Mouse (Mus musculus) neural tube, embryonic 10.5 days (tissue): ENCODE results near the gene Hacl1.
A peak's percentile ranks its signal among the peaks of the same experiment; 100 is the strongest.

Experiments used
- DNase-seq: peaks from one replicate; pipeline ENCODE4 v3.0.0-alpha.2; 2017; ENCODE audit warnings: low spot score; ENCODE audit errors: extremely low spot score

Hacl1 gene

DNA sequence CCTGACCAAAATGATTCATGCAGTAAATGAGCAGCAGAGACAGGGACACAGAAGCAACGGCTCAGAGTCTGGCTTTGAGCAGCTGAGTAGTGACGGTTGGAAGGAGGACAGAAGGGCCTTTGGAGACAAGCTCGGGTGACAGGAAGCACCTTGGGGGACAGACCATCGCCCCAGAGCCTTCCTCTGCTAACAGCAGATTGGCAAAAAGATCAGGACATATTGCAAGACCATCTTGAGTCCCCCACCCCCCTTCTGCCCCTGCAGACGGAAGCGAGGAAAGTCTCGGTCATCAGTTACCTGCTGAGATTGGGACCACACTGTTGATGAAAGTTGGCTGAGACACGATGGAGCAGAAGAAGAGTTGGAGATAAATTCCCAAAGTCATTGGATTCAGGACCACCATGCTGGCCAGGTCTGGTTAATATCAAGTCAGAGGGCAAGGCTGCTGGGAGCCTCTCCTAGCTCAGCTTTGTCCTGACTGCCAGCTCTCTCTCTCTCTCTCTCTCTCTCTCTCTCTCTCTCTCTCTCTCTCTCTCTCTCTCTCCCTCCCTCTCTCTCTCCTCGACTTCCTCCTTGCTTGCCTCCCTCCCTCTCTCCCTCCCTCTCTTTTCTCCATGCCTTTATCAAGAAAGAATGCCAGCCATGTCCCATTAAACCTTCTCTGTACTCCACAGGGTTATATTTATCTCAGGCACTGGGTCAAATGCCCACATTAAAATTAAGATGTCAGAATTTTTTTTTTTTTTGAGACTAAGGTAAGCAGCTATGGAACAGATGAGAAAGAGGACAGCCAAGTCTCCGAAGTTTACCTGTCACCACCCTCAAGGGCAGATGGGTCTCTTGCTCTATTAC, 64.0 kb downstream of the Hacl1 start:
- no peak for DNase-seq

DNA sequence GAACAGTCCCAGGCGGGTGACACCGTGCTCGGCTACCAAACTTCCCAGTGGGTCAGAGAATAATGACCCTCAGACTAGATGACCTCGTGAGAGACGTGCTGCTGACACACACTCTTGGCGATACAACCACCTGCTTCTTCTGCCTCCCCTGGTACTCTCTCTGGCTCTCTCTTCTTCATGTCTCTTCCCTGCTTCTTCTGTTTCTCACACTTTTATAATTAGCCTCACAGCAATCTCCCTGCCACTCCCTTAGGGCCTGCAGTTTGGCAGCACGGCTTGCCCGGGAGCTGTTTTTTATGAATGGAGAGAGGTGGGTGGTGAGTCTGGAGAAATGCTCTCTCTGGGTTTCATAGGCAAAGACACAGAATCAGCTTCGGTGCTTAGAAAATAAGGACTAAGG, 65.2 kb downstream of the Hacl1 start:
- no peak for DNase-seq

DNA sequence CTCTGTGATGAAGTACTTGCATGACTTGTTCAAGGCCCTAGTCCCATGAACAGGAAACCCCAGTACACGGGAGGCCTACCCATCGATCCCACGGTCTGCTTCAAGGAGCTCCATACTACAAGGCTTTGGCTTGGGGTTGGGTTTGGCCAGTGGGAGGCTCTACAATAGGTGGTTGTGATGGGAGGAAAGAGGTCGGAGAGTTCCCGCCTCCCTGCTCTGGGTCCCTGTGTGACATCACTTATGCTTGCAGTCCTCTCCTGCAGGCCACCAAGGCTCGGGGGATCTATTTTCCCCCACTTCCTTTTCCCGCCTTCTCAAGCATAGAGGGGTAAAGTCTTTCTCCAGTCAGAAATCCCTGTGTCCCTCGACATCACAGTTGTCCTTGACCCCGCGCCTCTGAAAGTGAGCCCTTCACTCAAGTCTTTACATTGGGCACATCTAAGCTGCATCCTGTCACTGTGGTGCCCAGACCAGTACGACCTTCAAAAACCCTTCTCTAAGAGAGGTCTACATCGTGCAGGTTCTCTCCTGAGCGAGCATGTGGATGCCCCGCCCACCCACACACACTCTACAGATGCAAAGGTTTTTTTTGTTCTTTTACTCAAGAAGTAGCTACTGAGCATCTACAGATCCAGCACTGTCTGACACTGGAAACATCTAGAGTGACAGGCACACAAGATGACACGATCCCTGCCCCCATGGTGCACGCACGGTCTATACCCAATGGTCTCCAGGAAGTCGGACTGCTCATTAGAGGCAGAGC, 66.0 kb downstream of the Hacl1 start:
- DNase-seq: no peak

- DNase-seq: no peak
Observed at GRCm38 (mm10) chr14:31572561-31573175, 68.4 kb downstream of the Hacl1 start.

- no peak for DNase-seq
Observed at GRCm38 (mm10) chr14:31571419-31571818, 69.7 kb downstream of the Hacl1 start.

GRCm38 (mm10) chr14:31570131-31570951, 70.7 kb downstream of the Hacl1 start:
- no peak for DNase-seq

- no peak for DNase-seq
Observed at GRCm38 (mm10) chr14:31569151-31569631, 71.9 kb downstream of the Hacl1 start.

GRCm38 (mm10) chr14:31565478-31566212, 75.4 kb downstream of the Hacl1 start:
- DNase-seq: no peak

GRCm38 (mm10) chr14:31564452-31565179, 76.5 kb downstream of the Hacl1 start:
- peak; percentile 42 for DNase-seq

DNA sequence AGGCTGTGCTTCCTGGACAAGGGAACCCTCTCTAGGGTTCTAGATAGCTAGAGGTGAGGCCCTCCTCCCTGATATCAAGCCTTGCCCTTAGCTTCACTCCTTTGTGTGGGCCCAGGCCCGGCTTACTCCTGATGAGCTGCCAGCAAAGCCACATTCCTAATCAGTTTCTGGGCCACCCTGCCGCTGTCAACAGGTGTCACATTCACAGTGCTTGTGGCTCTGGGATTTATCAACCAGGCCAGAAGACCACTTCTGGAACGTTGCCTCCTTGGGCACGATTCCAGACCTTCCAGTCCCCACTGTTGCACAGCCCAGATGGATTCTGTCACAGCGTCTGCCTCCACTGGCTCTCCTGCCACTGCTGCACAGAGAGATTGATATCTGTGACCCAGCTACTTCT, 80.2 kb downstream of the Hacl1 start:
- DNase-seq: no peak

DNA sequence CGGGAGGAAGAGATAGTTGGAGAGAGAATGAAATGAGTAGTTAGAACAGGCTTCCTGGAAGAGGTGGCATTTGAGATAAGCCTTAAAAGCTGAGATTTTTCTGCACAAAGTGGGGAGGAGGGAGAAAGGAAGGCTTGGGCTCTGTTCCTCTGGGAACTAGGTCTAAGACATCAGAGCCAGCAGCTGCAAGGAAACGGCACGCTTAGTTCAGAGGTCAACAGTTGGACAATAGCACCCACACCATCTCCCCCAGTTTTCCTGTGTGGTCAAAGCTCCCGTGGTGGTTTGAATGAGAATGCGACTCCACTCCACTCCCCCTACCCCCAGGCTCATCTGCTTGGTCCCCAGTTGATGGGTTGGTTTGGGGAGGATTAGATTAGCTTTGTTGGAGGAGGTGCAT, 81.9 kb downstream of the Hacl1 start:
- DNase-seq: no peak

DNA sequence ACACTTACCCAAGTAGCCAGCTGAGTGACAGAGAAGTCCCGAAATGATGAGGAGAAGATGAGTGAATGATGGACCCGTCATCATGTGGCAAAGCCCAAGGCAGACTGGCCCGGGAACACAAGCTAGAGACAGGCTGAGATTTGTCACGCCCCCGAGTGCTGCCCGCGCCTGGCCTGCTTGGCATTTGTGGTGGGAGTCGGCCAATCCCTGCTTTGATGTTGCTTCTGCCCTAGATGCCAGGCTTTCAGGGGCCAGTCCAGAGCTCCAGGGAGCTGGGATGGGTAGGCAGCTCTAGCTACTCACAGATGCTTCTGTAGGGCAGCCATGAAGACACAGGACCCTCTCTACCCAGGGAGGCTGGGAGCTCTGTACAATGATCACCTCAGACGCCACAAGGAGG, 83.3 kb downstream of the Hacl1 start:
- no peak for DNase-seq

DNA sequence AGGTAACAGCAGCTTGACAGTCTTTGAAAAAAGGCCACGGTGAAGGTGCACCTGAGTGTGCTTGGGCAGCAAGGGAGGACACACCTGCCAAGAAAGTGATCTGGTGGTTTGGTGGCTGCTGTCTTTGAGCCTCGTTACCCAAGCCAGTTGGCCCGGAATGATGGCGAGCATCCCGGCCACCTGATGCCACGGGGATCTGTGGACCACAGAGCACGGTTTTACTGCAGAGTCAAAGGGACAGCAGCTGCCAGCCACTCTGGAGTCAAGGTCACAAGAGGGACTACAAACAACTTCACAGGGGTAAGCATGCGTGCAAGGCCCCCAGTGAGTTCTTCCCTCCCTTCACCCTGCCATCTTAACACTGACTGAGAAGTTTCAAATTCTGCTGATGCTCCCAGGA, 83.8 kb downstream of the Hacl1 start:
- DNase-seq: no peak

DNA sequence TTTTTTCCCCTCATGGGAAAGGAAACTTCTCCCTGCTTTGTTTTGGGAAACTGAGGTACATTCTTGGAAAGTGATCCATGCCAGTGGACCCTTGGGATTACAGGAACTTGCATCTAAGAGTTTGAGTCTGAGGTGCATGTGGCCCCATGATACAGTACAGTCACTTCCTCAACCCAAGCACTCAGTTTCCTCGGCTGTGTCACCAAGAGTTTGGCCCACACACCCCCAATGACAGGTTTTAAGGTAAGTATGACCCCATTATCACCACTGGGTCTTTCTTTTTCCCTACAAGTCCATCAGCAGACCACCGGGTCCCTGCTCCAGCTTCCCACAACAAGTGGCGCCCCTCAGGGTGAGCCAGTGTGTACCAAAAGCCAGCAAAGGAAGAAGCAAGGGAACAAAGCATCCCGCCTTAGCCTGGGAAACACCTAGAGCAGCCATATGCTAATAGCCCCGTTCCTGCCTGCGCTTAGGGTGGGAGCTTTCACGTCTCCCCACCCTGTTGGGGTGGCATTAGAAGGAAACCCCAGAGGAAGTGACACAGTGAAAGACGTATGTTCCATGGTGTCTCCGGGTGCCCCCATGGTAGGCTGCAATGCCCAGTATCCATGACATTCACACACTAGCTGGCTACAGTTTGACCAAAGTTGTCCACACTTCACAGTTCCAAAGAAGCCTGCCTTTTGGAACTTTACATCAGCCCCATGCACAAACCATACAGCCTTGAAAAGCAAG, 84.4 kb downstream of the Hacl1 start:
- DNase-seq: no peak

DNA sequence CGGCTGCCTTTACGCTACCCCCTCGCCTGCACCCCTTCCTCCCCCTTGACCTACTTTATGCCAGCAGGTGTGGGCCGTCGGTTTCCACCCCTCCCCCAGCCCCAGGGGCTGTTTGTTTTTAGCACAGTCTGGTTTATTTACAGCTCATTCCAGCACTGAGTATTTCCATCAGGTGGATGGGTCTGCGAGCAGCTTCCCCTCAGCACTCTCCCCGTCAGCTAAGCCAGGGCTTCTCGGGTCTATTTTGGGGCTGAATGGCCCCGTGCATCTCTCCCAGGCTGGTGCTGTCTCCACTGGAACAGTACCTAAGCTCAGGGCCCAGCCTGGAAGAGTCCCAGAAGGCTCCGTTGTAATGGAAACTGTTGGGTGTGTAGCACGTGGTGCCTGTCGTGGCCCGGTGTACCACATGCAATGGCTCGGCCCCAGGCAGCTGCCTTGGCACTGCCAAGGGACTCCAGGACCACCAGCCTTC, 85.1 kb downstream of the Hacl1 start:
- no peak for DNase-seq

DNA sequence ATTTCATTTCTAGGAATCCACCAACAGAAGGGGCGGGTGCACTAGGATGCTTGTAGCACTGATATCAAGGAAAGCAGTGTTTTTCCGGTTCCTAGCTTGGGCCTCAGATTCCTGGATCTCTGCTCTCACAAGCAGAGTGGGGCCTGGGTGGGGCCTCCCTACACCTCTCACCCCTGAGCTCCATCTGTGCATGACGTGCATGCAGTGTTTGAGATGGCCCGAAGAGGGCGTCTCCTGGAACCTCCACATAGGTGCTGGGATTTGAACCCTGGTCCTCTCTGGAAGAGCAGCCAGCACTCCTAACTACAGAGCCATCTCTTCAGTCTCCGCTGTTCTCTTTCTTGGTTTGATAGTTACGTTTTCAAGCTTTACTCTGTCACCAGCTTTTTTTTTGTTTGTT, 86.1 kb downstream of the Hacl1 start:
- no peak for DNase-seq
